Mouse (Mus musculus) midbrain, embryonic 13.5 days (tissue): ENCODE measurements around the gene Hnrnph2. TPM values are rescaled to one million over a fixed set of nuclear protein-coding genes. Genes with fewer than 3 reads are reported as not detected.

Experiments used
- ATAC-seq: fragments of 200-750 bp; cut with Nextera tagmentation; 2 replicates; pipeline ENCODE4 v1.8.0; 2017; ENCODE audit warnings: mild to moderate bottlenecking, moderate TSS enrichment, moderate library complexity
- H3K27ac ChIP-seq: fragments of 300-500 bp; sonication (generic); 2 replicates; pipeline ENCODE4 v1.5.1; 2015; ENCODE audit warnings: inconsistent platforms, mild to moderate bottlenecking, moderate library complexity
- H3K27me3 ChIP-seq: fragments of 300-500 bp; sonication (generic); 2 replicates; pipeline ENCODE4 v1.6.1; 2015; ENCODE audit warnings: mild to moderate bottlenecking, inconsistent platforms
- H3K36me3 ChIP-seq: fragments of 300-500 bp; sonication (generic); 2 replicates; pipeline ENCODE4 v1.6.1; 2015; ENCODE audit warnings: mild to moderate bottlenecking, inconsistent platforms
- H3K4me1 ChIP-seq: fragments of 300-500 bp; sonication (generic); replicated peaks from 2 replicates; pipeline ENCODE4 v1.6.1; 2015; ENCODE audit warnings: inconsistent platforms
- H3K4me2 ChIP-seq: fragments of 300-500 bp; sonication (generic); replicated peaks from 2 replicates; pipeline ENCODE4 v1.6.1; 2015; ENCODE audit warnings: moderate library complexity, mild to moderate bottlenecking, inconsistent platforms
- H3K4me3 ChIP-seq: fragments of 300-500 bp; sonication (generic); replicated peaks from 2 replicates; pipeline ENCODE4 v1.5.1; 2015; ENCODE audit warnings: mild to moderate bottlenecking, inconsistent platforms
- H3K9ac ChIP-seq: fragments of 300-500 bp; sonication (generic); replicated peaks from 2 replicates; pipeline ENCODE4 v1.6.1; 2015; ENCODE audit warnings: mild to moderate bottlenecking, inconsistent platforms
- H3K9me3 ChIP-seq: fragments of 300-500 bp; sonication (generic); 2 replicates; pipeline ENCODE4 v1.6.1; 2016; ENCODE audit warnings: mild to moderate bottlenecking, inconsistent platforms
- WGBS: fragments of 180-500 bp; shearing (Covaris S2); methylation state at CpG from one replicate; pipeline ENCODE4 v1.1.7; 2015; 5-methylcytosine and 5-hydroxymethylcytosine counted together
- polyA plus RNA-seq: library from polyadenylated mRNA; unstranded; fragments of >200 nt; fragmentation: Nextera tagmentation; extraction: Ambion mirVana; gene quantifications from 2 replicates; pipeline ENCODE4 v1.2.1, GENCODE M21; 2015

Hnrnph2 gene
- polyA plus RNA-seq, 1 experiment from 2014 or later: 184 TPM

- no peak for ATAC-seq
- no peak overlapping the region for H3K27ac ChIP-seq
- 44% methylated on average over 8 of the region's 8 CpGs for WGBS
Measured at GRCm38 (mm10) chrX:134586447-134586846, 14.5 kb upstream of the Hnrnph2 start.

GRCm38 (mm10) chrX:134588261-134588660, 12.7 kb upstream of the Hnrnph2 start:
- Histone ChIP-seq H3K27me3 (no peaks in the 10 kb centered on the region), H3K9ac (no peak overlapping the region), H3K36me3 (peaks cover 10% of the 10 kb centered on the region), H3K4me3 (no peak overlapping the region), H3K9me3 (no peaks in the 10 kb centered on the region), H3K4me2 (no peak overlapping the region), H3K4me1 (peaks cover 12% of the 10 kb centered on the region), H3K27ac (no peak overlapping the region)
- 86% methylated on average over 4 of the region's 4 CpGs for WGBS
- no peak for ATAC-seq

More at GRCm38 (mm10) chrX:134586447-134586846, 14.5 kb upstream of the Hnrnph2 start:
- H3K9ac ChIP-seq: peak overlapping the region; percentile 74
- peak overlapping the region; percentile 64 for H3K4me2 ChIP-seq
- H3K9me3 ChIP-seq: no peaks in the 10 kb centered on the region
- H3K27me3 ChIP-seq: no peaks in the 10 kb centered on the region
- H3K4me3 ChIP-seq: peak overlapping the region; percentile 50
- H3K4me1 ChIP-seq: peaks cover 12% of the 10 kb centered on the region
- peaks cover 10% of the 10 kb centered on the region for H3K36me3 ChIP-seq

- Histone ChIP-seq H3K4me1 (peaks cover 12% of the 10 kb centered on the region), H3K4me2 (no peak overlapping the region), H3K4me3 (no peak overlapping the region), H3K27ac (no peak overlapping the region), H3K27me3 (no peaks in the 10 kb centered on the region), H3K9ac (no peak overlapping the region), H3K9me3 (no peaks in the 10 kb centered on the region), H3K36me3 (peaks cover 10% of the 10 kb centered on the region)
- 78% methylated on average over 3 of the region's 3 CpGs for whole genome bisulfite sequencing
- ATAC-seq: no peak
Measured at GRCm38 (mm10) chrX:134588997-134589396, 12.0 kb upstream of the Hnrnph2 start.

GRCm38 (mm10) chrX:134589836-134590235, 11.1 kb upstream of the Hnrnph2 start:
- H3K27ac ChIP-seq: no peak overlapping the region
- no peak overlapping the region for H3K9ac ChIP-seq
- H3K9me3 ChIP-seq: no peaks in the 10 kb centered on the region
- peaks cover 12% of the 10 kb centered on the region for H3K4me1 ChIP-seq
- no peak overlapping the region for H3K4me2 ChIP-seq
- no peak overlapping the region for H3K4me3 ChIP-seq
- WGBS: 69% methylated on average over 5 of the region's 5 CpGs
- peaks cover 10% of the 10 kb centered on the region for H3K36me3 ChIP-seq
- no peak for ATAC-seq
- no peaks in the 10 kb centered on the region for H3K27me3 ChIP-seq

- H3K9ac ChIP-seq: peak overlapping the region; percentile 61
- H3K27me3 ChIP-seq: no peaks in the 10 kb centered on the region
- 33% methylated on average over 10 of the region's 10 CpGs for WGBS
- 0 out of 2 replicates have a peak, but pooled peaks have one; percentile 3 for ATAC-seq
- peak overlapping the region; percentile 77 for H3K27ac ChIP-seq
- peak overlapping the region; percentile 62 for H3K4me2 ChIP-seq
- H3K36me3 ChIP-seq: no peaks in the 10 kb centered on the region
- no peaks in the 10 kb centered on the region for H3K9me3 ChIP-seq
- peaks cover 21% of the 10 kb centered on the region for H3K4me1 ChIP-seq
- H3K4me3 ChIP-seq: peak overlapping the region; percentile 53
Measured at GRCm38 (mm10) chrX:134599922-134600565, 935 bp upstream of the Hnrnph2 start.

- peak overlapping the region; percentile 91 for H3K27ac ChIP-seq
- H3K9me3 ChIP-seq: no peaks in the 10 kb centered on the region
- peaks cover 21% of the 10 kb centered on the region for H3K4me1 ChIP-seq
- peak overlapping the region; percentile 53 for H3K4me3 ChIP-seq
- peak; percentile 91 for ATAC-seq
- peak overlapping the region; percentile 55 for H3K4me2 ChIP-seq
- 23% methylated on average over 42 of the region's 43 CpGs for WGBS
- no peaks in the 10 kb centered on the region for H3K27me3 ChIP-seq
- H3K36me3 ChIP-seq: no peaks in the 10 kb centered on the region
- H3K9ac ChIP-seq: peak overlapping the region; percentile 57
Measured at GRCm38 (mm10) chrX:134601380-134602120, 571 bp downstream of the Hnrnph2 start.

GRCm38 (mm10) chrX:134609472-134609871, 8.5 kb downstream of the Hnrnph2 start:
- no peak overlapping the region for H3K9ac ChIP-seq
- H3K36me3 ChIP-seq: no peaks in the 10 kb centered on the region
- H3K9me3 ChIP-seq: no peaks in the 10 kb centered on the region
- no peak overlapping the region for H3K4me2 ChIP-seq
- H3K27me3 ChIP-seq: no peaks in the 10 kb centered on the region
- no peak overlapping the region for H3K4me3 ChIP-seq
- WGBS: 47% methylated on average over 4 of the region's 4 CpGs
- H3K4me1 ChIP-seq: 0 out of 2 replicates have a peak, but pooled peaks cover 3% of the 10 kb centered on the region
- ATAC-seq: no peak
- H3K27ac ChIP-seq: no peak overlapping the region

GRCm38 (mm10) chrX:134610984-134611383, 10.0 kb downstream of the Hnrnph2 start:
- no peak for ATAC-seq
- Histone ChIP-seq H3K36me3 (no peaks in the 10 kb centered on the region), H3K4me3 (no peak overlapping the region), H3K27me3 (no peaks in the 10 kb centered on the region), H3K27ac (no peak overlapping the region), H3K4me2 (no peak overlapping the region), H3K9ac (no peak overlapping the region), H3K9me3 (no peaks in the 10 kb centered on the region), H3K4me1 (0 out of 2 replicates have a peak, but pooled peaks cover 3% of the 10 kb centered on the region)
- 91% methylated on average over 4 of the region's 4 CpGs for WGBS

GRCm38 (mm10) chrX:134612285-134612959, 11.4 kb downstream of the Hnrnph2 start:
- WGBS: 27% methylated on average over 15 of the region's 15 CpGs
- Histone ChIP-seq H3K36me3 (no peaks in the 10 kb centered on the region), H3K9ac (peak overlapping the region; percentile 41), H3K4me3 (peak overlapping the region; percentile 31), H3K27me3 (peaks cover 10% of the 10 kb centered on the region), H3K27ac (peak overlapping the region; percentile 76), H3K4me1 (0 out of 2 replicates have a peak, but pooled peaks cover 3% of the 10 kb centered on the region), H3K4me2 (peak overlapping the region; percentile 51), H3K9me3 (no peaks in the 10 kb centered on the region)
- peak; percentile 92 for ATAC-seq

- H3K4me2 ChIP-seq: no peak overlapping the region
- no peak overlapping the region for H3K27ac ChIP-seq
- H3K27me3 ChIP-seq: peaks cover 19% of the 10 kb centered on the region
- no peak for ATAC-seq
- WGBS: 61% methylated on average over 2 of the region's 2 CpGs
- H3K4me1 ChIP-seq: 0 out of 2 replicates have a peak, but pooled peaks cover 3% of the 10 kb centered on the region
- no peaks in the 10 kb centered on the region for H3K36me3 ChIP-seq
- H3K9me3 ChIP-seq: no peaks in the 10 kb centered on the region
- no peak overlapping the region for H3K4me3 ChIP-seq
- no peak overlapping the region for H3K9ac ChIP-seq
Measured at GRCm38 (mm10) chrX:134614306-134614705, 13.3 kb downstream of the Hnrnph2 start.

- WGBS: 30% methylated on average over 9 of the region's 9 CpGs
Measured at GRCm38 (mm10) chrX:134619695-134620094, 18.7 kb downstream of the Hnrnph2 start.

More at GRCm38 (mm10) chrX:134619695-134620094, 18.7 kb downstream of the Hnrnph2 start:
- Histone ChIP-seq H3K9me3 (no peaks in the 10 kb centered on the region), H3K36me3 (no peaks in the 10 kb centered on the region), H3K9ac (0 out of 2 replicates have a peak overlapping the region, but pooled peaks have one; percentile 32), H3K4me1 (peaks cover 11% of the 10 kb centered on the region), H3K4me3 (no peak overlapping the region), H3K27me3 (peaks cover 39% of the 10 kb centered on the region), H3K27ac (peak overlapping the region; percentile 81), H3K4me2 (peak overlapping the region; percentile 19; the same call in 1 of the 2 replicates)
- peak; percentile 77 for ATAC-seq
